Mouse (Mus musculus) gastrocnemius, postnatal 36 days (tissue): ENCODE measurements around the gene Tmem88b. TPM values are rescaled to one million over a fixed set of nuclear protein-coding genes. Genes with fewer than 3 reads are reported as not detected.

Source experiments
- DNase-seq, 2 experiments: peaks; one replicate each; pipeline ENCODE4 v3.0.0; 2022
- intact Hi-C: fragments of 180-260 bp; cut with DNase I; formaldehyde crosslinking; loops from one replicate; pipeline ENCODE4 v1.15.1; 2025
- long read RNA-seq, 2 experiments: library from polyadenylated mRNA; stranded (forward); transcript quantifications; one replicate each; pipeline ENCODE4 v2.0.0; 2021
- total RNA-seq, 2 experiments: library from RNA; stranded (reverse); gene quantifications; 2 replicates each; pipeline ENCODE4 v1.2.3; 2021

The Tmem88b gene
- under 1 TPM; 0.67 to 0.87 TPM for total RNA-seq
- long read RNA-seq, experiment 1, partial matches to known transcripts = 0 of 2 reads
- long read RNA-seq, experiment 1, other reads (novel, unspliced or antisense) = 2 of 2 reads
- long read RNA-seq, experiment 2 = 0 reads

DNA sequence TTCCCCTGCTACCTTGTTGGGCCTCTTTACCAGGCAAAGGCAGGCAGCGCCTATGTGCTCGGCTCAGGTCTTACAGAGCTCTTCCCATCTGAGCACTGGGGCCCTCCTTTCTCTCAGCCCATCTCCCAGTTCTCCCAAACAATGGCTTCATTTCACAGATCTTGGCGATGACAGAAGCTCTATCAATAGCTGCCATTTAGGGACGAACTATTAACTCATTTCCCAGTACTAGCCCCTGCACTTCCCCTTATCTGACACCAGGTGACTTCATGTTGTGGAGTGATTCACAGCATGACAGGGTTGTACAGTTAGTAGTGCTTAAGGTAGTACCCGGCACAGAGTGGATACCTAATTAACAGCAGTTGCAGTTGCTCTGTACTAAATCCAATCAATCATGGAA lies at the start of gene Tmem88b:
TSS of gene Tmem88b (minus strand) at position 56 of the 400 bp plus-strand sequence.
- intact Hi-C loops = no loop called here
- no peak for DNase-seq

DNA sequence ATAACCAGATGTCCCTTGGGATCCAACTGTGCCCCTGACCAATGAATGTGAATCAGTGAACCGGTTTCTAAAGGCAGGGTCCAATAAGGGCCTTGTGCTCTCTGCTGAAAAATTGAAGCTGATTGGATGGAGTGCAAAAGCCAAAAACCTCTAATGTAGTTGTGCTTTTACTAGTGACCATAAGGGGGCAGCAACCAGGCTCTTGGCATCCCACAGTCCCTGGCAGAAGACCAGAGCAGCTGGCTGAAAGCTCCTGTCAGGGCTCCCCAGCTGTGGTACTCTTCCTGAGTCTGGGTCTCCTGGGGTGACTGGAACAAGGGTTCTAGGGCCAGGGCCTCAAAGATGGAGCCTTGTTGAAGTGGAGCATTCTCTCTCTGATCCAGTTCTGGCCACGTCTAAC lies 48.2 kb upstream of the Tmem88b start:
- intact Hi-C loops = no loop called here
- peak; percentile 84 to 86 for DNase-seq

DNA sequence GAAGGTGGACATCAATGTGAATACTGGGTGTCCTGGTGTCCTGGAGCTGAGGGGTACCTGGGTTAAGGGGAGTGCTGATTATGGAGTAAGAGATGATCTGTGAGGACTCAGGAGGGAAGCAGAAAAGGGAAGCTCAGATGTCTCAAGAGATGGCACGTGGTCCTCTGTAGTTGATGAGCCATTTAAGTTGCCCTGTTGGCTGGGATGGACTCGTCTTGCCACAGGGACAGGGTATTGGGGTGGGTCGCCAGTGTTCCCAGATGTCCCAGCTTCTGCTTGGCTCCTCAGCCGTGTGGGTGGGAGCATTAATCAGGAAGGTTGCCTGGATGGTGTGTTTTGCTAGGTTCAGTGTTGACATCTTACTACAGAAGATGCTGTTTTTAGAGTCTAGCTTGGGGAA lies 47.6 kb upstream of the Tmem88b start:
- intact Hi-C loops = no loop called here
- DNase-seq = no peak

DNA sequence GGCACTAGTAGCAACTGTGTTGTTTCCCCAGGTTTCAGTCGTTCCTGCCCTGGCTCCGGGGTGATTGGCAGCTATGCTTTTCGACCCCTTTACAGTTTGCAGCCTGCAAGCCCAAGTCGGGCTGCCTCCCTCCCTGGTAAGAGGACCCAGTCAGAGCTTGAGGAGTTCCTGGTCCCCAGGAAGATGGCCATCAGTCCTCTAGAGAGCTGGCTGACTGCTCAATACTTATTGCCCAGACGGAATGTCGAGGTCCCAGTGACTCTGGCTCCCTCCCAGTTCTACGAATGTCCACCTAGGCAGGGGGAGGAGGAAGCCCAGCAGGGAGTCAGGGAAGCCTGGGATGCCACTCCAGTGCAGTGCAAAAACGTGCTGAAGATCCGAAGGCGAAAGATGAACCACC lies 46.6 kb upstream of the Tmem88b start:
- DNase-seq = no peak
- intact Hi-C loops = no loop called here

DNA sequence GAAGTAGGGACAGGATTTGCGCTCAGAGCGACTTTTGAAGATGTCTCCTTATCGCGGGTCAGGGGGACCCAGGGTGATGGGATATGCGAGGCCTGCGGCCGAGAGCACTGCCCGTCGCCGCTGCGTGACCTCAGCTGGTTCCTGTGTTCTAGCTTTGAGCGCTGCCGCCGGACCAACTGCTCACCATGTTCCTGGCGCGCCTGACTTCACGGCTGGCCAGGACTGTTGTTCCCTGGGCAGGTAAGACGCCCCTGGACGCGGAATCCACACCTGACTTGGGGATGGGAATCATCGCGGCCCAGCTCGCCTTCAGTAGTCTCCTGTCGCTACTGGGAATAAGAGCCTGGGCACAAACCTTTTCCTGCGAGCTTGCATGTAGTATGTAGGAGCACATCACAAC lies 46.2 kb upstream of the Tmem88b start:
- intact Hi-C loops = no loop called here
- no peak for DNase-seq

DNA sequence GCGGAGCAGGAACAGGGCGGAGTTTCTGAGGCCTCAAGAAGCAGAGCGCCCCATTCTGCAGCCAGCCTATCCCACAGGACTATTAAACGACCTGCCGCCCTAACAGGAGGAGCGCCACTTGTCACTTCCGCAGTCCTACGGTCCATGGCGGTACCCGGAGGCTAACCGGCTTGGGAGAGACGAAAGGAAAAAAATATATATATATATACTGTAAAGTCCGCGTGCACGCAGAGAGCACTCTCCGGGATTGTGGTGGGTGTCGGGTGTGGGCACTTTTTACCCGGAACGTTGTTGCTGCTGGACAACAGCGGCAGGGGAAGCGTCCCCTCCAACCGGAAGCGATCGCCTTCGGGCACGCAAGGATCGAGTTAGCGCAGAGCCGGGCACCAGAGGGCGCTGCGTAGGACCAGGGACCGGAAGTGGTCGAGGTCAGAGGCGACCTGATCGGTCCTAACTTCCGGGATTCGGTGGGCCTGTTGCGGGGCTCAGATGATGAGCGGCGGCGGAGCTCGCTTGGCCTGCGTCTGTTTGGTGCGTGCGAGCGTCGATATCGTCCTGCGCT lies 45.6 kb upstream of the Tmem88b start, which contains the start of gene Aurkaip1:
TSS of gene Aurkaip1 (plus strand) at position 68 of the 562 bp plus-strand sequence.
- intact Hi-C loops = no loop called here
- peak; percentile 91 to 95 for DNase-seq

DNA sequence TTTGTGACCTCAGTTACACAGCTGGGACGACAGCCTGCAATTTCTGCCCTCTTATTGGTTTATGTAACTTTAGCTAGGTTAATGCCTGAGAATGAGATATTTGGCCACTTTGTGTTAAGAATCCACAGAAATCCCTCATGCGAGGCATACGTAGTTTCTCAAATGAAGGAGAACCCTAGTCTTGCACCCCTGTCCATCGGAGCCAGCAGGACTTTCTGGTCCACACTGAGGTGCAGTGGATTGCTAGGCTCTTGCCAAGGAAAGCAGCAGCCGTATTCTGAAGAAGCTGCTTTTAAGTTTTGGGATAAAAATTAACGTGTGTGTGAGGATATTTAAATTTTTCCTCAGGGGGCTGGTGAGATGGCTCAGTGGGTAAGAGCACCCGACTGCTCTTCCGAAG lies 44.9 kb upstream of the Tmem88b start:
- no peak for DNase-seq
- intact Hi-C loops = no loop called here

DNA sequence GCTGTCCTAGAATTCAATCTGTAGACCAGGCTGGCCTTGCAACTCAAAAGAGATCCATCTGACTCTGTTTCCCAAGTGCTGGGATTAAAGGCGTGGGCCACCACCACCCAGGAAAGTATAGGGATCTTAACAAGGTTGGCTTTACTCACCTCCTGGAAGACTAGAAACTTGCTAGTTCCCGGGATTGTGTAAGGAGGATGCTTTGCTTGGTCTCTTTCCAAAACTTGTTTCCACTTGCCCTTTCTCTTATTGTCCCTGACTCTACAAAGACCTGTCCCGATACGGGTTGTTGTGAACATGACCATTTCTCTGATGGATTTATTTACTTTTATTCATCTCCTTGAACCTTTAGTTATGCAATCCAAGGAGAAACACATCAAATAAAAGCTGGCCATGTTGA lies 44.2 kb upstream of the Tmem88b start:
- intact Hi-C loops = no loop called here

DNA sequence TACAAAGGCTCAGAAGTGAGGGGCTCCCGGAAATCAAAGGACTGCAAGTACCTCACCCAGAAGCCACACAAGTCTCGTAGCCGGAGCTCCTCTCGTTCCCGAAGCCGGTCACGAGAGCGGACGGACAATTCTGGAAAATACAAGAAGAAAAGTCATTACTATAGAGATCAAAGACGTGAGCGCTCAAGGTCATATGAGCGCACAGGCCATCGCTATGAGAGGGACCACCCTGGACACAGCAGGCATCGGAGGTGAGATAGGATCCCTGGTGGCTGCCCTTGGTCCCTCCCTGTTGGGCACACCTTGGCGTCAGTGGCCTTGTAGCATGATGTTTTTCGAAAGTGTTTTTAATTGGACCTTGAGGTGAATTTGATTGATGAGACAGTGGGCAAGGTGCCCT lies 37.8 kb upstream of the Tmem88b start:
- intact Hi-C loops = no loop called here
- DNase-seq = no peak

More for the DNA sequence above, 44.2 kb upstream of the Tmem88b start:
- no peak for DNase-seq

DNA sequence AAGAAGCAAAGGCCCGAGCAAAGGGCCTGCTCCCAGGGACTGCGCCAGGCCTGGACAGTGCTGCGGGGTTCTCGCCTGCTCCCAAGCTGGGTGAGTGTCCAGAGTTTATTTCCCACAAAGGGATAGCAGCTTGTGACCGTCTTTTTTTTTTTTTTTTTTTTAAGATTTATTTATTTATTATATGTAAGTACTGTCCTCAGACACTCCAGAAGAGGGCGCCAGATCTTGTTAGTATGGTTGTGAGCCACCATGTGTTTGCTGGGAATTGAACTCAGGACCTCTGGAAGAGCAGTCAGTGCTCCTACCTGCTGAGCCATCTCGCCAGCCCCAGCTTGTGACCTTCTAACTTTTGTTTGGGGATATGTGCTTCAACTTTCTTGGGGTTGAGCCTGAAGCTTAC lies 35.4 kb upstream of the Tmem88b start:
- DNase-seq = no peak
- intact Hi-C loops = no loop called here

DNA sequence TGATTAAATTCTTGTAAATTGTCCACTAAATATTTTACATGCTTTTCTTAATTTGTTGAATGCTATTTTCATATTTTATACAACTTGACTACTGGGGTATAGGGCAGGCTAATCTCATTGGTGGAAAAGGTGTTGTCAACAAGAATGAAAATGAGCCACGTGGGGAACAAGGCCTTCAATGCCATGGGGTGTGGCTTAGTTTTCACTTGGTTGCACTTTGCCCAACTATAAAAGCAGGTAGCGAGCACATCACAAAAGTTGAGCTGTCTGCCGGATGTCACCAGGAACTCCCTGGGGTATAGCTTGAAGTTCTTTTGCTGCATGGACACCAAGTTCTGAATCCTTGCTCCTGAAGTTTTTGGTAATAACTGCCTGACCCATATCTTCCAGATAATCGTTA lies 31.9 kb upstream of the Tmem88b start:
- DNase-seq = no peak
- intact Hi-C loops = no loop called here

DNA sequence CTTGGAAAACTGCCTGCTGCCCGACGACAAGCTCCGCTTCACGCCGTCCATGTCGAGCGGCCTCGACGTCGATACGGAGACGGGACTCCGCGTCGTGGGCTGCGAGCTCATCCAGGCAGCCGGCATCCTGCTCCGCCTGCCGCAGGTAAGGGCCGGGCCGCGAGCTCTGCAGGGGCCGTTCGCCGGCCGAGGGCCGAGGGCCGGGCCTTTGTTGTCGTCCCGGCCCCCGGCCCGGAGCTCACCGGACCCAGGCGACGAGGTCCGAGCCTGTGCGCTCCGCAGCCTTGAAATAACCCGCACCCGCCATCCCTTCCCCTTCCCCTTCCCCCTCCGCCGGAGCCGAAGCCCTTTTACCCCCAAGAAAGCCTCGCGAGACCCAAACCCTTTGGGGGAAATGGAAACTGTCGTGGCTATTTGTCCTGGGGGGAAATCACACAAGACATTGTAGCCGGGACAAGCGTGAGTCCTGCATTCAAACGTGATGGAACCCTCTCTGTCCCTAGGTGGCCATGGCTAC lies 27.0 kb upstream of the Tmem88b start:
- no peak for DNase-seq
- intact Hi-C loops = no loop called here

DNA sequence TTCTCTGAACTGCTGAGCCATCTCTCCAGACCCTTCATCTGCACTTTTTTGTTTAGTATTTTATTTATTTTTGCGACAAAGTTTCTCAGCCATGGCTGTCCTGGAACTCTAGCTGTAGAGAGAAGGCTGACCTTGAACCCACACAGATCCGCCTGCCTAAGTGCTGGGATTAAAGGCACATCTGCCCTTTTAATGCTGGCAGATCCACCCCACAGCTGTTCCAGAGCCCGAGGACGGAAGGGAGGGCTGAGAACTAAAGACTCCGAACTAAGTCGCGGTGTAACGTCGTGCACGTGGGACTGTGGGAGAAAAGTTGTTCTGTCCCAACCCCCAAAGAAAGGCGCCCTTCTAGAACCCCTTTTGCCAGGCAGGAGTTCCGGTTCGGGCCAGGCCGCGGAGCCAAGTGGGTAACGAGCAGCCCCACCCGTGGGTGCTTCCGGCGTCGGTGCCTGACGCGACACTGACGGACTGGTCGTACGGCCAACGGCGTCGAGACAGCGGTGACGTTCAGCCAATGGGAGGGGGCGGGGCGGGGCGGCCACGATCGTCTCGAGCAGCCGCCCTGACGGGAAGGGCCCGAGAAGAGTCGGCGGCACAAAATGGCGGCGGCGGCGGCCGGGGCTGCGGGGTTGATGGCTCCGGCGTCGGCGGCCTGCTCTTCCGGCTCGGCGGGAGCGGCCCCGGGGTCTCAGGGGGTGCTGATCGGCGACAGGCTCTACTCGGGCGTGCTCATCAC lies 26.4 kb upstream of the Tmem88b start, which contains the start of gene Ccnl2:
TSS of gene Ccnl2 (plus strand) at position 561 of the 736 bp plus-strand sequence.
- peak; percentile 89 to 91 for DNase-seq
- intact Hi-C loops = no loop called here

DNA sequence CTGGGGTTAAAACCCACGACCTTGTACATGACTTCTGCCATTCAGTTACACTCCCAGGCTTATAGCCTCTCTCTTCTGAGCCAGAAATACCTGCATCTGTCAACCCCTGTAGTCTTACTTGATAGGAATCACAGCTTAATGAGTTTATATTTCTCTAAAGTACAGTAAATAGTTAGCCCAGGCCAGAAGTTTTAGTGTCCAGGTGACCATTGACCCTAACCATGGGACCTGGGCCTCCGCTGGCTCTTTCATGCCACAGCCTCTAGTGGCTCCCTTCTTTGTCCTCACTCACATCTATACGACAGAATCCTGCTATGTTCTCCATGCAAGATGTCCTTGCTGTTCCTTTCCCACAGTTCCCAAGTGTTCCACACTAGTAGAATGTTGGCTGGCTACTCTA lies 22.2 kb upstream of the Tmem88b start:
- DNase-seq = no peak
- intact Hi-C loops = no loop called here

DNA sequence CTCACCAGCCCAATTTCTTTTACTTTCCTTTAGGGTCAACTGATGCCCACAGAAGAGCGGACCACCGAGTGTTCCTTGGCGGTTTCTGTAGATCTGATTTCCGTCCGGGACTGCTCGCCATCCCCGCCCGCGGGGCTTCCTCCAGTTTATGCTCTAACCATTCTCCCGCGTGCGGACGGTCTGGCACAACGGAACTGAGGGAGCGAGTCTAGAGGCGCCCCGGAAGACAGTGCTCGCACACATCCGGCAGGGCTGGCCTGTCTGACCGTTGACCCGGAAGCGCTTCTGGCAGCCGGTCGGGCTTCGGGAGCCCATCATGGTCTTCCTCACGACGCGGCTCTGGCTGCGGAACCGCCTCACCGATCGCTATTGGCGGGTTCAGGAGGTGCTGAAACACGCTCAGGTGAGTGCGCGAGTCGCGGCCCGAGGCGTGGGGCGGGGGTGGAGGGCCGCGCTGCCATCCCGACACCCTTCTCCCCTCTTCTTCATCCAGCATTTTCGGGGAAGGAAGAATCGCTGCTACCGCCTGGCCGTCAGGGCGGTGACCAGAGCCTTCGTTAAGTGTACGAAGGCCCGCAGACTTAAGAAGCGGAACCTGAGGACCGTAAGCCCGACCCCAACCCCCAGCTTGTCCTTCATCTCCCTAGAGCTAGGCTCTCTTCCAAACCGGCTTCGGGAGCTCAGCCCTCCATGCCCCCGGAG lies 17.8 kb upstream of the Tmem88b start:
- peak; percentile 95 to 96 for DNase-seq
- intact Hi-C loops = no loop called here

DNA sequence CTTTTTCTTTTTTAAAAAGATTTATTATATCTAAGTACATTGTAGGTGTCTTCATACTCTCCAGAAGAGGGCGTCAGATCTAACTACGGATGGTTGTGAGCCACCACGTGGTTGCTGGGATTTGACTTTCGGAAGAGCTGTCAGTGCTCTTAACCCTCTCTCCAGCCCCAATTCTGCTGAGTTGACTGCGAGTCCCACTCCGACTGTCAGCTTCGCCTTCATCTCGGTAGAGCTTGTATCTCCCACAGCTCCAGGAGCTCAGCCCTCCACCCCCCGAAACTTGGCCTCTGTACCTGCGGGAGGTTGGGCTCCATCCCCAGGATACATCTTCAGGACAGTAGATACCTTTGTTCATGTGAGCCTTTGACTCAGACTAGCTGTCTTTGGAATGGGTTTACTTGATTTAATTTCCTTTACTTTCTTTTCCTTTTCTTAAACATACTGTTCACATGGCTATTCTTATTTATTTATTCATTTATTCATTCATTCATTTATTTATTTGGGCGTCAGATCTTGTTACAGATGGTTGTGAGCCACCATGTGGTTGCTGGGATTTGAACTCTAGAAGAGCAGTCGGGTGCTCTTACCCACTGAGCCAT lies 17.2 kb upstream of the Tmem88b start, which contains the start of gene Mrpl20:
TSS of gene Mrpl20 (plus strand) at position 138 of the 599 bp plus-strand sequence.
- no peak for DNase-seq
- intact Hi-C loops = no loop called here

DNA sequence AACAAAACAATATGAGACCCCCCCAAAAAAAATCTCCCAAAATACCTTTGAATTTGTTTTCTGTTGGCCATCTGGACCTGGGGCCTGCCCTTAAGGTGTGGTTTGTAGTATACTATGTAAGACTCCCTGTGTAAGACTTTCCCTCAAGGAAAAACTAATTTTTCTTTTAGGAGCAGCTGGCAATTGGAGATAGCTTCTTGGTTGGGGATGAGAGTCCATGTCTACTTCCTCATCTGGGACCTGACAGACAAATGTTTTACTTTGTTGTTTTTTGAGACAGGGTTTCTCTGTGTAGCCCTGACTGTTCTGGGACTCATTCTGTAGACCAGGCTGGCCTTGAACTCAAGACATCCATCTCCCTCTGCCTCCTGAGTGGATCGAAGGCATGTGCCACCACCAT lies 16.4 kb upstream of the Tmem88b start:
- intact Hi-C loops = no loop called here
- no peak for DNase-seq

DNA sequence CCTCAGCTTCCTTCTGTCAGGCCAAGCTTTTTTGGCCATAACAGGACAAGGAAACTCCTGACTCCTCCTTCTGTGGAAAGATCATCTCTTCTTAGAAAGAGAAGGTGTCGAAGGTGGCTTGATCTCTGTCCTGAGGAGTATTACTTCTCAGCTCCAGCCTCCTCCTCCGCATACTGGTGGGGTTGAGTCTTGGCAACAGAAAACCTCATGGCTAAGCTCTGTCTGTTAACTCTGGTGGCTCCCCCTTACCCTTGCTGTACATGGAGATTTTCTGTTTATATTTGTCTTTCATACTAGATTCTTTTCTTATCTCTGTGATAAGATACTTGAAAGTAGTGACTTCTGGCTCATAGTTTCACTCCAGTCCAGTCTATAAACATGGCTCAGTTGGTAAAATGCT lies 8.1 kb upstream of the Tmem88b start:
- no peak for DNase-seq
- intact Hi-C loops = no loop called here

DNA sequence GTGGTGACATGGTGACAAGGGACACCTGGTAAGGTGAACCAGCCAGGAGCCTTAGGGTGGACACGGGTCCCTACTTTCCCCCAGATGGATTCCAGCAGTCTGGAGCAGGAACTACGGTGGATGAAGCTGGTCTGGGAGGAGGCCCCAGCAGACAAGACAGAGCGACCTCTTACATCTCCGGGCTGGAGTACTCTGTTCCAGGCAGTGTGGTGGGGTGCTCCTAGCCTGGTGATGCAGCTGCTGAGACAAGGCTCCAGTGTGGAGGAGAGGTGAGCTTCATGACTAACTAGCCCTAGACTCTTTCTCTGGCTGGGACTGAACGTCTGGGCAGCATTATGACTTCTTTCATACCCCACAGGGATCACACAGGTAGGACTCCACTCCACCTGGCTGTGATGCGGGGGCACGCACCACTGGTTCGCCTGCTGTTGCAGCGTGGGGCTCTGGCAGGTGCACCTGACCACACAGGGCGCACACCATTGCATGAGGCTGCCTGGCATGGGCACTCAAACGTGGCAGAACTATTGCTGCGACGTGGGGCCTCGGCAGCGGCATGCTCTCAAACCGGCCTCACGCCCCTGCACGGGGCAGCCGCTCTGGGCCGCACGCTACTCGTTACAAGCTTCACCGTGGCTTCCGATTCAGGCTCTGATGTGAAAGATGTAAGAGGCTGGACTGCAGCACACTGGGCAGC lies 5.7 kb upstream of the Tmem88b start:
- DNase-seq = no peak
- intact Hi-C loops = no loop called here

DNA sequence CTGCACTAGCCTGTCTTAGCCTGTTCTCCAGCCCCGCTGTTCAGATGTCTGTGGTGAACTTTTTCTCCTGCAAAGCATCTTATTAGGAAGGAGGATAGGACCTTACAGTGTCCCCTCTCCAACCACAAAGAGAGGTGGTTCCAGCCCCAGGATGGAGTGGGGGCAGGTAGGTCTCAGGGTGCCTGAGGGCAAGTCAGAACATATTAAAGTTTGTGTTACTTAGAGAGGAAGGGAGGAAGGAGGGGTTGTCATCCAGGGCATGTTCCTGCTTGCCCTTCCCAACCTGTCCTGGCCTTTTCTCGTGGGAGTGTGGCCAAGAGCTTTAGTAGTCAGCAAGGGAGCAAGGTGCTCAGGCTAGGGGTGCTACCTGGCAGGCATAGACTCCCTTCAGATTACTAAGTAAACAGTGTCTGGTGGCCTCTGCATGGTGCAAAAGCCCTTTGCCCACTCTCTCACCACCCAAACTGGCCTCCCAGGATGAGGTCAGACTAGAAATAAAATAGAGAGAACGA lies 5.0 kb upstream of the Tmem88b start:
- DNase-seq = no peak
- intact Hi-C loops = no loop called here
